Mouse (Mus musculus): Measurements from ENCODE around the gene Mettl21a. TPM values are rescaled to one million over a fixed set of nuclear protein-coding genes. Genes with fewer than 3 reads are reported as not detected.

Gene Mettl21a
- total RNA-seq (2021) (1 to 10 TPM; 7.0 to 8.2 TPM), polyA plus RNA-seq (2012; rRNA removed) (5.0 and 8.0 TPM in 2 replicates)
- long read RNA-seq, transcript Mettl21a-202 (4 exons, 2,030 nt): major isoform, 5 of 6 reads
- long read RNA-seq, partial matches to known transcripts: 0 of 6 reads
- long read RNA-seq, other reads (novel, unspliced or antisense): 1 of 6 reads

DNA sequence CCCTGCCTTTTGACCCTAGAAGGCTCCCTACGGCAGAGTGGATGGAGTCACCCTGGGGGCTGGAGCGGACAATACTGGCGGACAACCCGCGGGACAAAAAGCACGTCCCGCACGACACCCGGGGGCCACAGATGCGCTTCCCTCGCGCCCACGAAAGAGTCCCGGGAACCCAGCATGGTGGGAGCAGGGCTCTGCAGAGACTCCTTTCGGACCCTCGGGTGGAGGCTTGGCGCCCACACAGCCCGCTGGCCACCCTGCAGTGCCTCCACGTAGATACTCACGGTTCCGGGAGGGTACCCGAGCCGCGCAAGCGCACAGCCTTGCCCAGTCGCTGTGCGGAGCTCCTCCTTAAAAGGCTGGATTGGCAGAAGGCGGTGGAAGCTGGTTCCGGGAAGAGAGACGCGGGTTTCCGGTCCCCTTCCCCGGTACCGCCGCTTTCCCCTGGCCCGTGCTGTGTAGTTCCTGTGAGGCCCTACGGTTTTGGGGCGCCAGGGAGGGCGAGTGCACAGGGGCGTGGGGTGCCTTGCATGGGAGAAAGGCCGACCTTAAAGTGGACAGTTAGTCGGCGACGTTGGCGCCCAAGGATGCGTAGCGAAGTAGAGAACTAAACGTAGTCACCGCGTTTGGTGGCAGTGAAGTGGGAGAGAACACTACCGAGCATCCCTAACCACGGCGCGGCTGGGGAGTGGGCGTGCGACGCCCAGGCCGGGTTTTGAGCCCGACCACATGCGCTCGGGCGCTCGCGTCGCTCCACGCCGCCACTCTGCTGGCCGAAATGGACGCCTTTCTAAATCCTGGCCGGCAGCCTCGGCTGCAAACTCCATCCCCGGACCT is at the start of gene Mettl21a:
Gene Mettl21a, minus strand, starts transcription at position 362 of the 834 bp plus-strand sequence.
- Histone ChIP-seq H3K36me3 (ENCODE audit: control insufficient read depth, insufficient read depth, low read length) (no peaks in the 10 kb centered on the region), H3K27me3 (ENCODE audit: control insufficient read depth, insufficient read depth, low read length) (no peaks in the 10 kb centered on the region), H3K4me3 (peak within 1 kb of the TSS; percentile 81), H3K9ac (ENCODE audit: low read depth, low read length) (peak within 1 kb of the TSS; percentile 86), H3K27ac (peak within 1 kb of the TSS; percentile 97), H3K79me2 (replicated peaks; ENCODE audit: control insufficient read depth, insufficient read depth, low read length) (no peaks in the 10 kb centered on the region), H3K4me1 (ENCODE audit: control insufficient read depth, insufficient read depth, low read length) (peaks cover 1% of the 10 kb centered on the region; the same call in 1 of the 2 replicates)
- under 1% methylated on average over 72 of the region's 72 CpGs for WGBS
- peak; percentile 91 to 94 for DNase-seq
- intact Hi-C loops (cut with DNase I): loop anchor here (1.0 to 5.0 kb wide), 5 partner anchors 75 to 370 kb away; partner anchors contain the start of genes Ccnyl1 and Creb1
- TF ChIP-seq POLR2A (IDR thresholded peaks at IDR 0.05; ENCODE audit: insufficient read depth, low read depth, low read length) (peak; percentile 92), EP300 (IDR thresholded peaks at IDR 0.05; ENCODE audit: insufficient read depth, low read depth, low read length) (0 out of 2 replicates have a peak, but pooled peaks have one; percentile 7), CTCF (IDR thresholded peaks at IDR 0.05) (no peak)

DNA sequence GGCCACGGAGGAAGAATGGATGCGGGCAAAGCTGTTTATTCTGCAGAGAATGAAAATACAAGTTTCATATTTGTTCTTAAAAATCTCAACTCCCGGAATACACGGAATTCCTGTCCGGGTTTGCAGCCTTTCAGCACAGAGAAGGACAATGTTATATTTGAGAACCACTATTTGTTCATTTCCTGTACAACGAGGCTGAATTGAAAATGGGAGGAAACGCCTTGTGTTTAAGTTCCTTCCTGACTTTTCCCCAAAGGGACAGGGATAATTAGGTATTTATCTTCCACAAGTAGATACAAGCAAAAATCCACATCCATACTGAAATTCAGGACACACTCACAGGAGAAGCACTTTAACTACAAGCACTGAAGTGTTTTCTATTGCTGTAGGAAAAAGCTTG is 41.8 kb upstream of the Mettl21a start:
- intact Hi-C loops (cut with DNase I): loop anchor here (2.0 to 5.0 kb wide), 2 partner anchors 32 to 37 kb away; partner anchors contain the start of gene Ccnyl1
- 30% methylated on average over 7 of the region's 7 CpGs for WGBS
- H3K27ac ChIP-seq: peak overlapping the region; percentile 60
- DNase-seq: peak in 1 of 2 experiments; percentile 8
- H3K36me3 ChIP-seq (ENCODE audit: control insufficient read depth, insufficient read depth, low read length): no peaks in the 10 kb centered on the region
- TF ChIP-seq POLR2A (IDR thresholded peaks at IDR 0.05; ENCODE audit: insufficient read depth, low read depth, low read length): no peak
- peak overlapping the region; percentile 34; the same call in 1 of the 2 replicates for H3K4me3 ChIP-seq
- peak overlapping the region; percentile 38 for H3K9ac ChIP-seq (ENCODE audit: low read depth, low read length)
- H3K27me3 ChIP-seq (ENCODE audit: control insufficient read depth, insufficient read depth, low read length): no peaks in the 10 kb centered on the region
- no peaks in the 10 kb centered on the region for H3K79me2 ChIP-seq (replicated peaks; ENCODE audit: control insufficient read depth, insufficient read depth, low read length)
- peaks cover 1% of the 10 kb centered on the region for H3K4me1 ChIP-seq (ENCODE audit: control insufficient read depth, insufficient read depth, low read length)

DNA sequence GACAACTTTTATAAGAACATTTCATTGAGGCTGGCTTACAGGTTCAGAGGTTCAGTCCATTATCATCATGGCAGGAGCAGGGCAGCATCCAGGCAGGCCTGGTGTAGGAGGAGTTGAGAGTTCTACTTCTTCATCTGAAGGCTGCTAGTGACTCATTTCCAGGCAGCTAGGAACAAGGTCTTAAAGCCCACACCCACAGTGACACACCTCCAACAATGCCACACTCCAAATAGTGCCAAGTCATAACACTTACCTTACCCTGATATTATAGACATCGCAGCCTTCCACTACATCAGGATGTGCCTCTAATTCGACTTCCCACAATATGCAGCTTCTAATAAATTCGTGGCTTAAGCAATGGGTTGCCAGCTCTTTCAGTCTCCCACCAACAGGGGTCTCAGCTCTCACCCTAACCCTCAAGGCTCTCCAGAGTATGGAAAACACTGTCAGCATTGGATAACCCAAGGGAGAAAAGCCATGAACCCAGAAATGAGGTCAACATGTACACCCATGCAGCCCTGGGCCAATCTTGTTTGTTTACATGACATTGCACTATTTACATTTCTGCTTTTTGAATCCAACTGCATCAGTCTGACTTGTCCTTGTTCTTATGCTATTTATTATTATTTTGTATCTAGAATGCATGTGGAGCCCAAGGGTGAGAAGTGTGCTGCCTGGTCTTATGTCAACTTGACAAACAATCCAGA is 39.5 kb upstream of the Mettl21a start:
- Histone ChIP-seq H3K36me3 (ENCODE audit: control insufficient read depth, insufficient read depth, low read length) (no peaks in the 10 kb centered on the region), H3K4me1 (ENCODE audit: control insufficient read depth, insufficient read depth, low read length) (peaks cover 1% of the 10 kb centered on the region), H3K27ac (no peak overlapping the region), H3K9ac (ENCODE audit: low read depth, low read length) (no peak overlapping the region), H3K27me3 (ENCODE audit: control insufficient read depth, insufficient read depth, low read length) (no peaks in the 10 kb centered on the region), H3K4me3 (no peak overlapping the region), H3K79me2 (replicated peaks; ENCODE audit: control insufficient read depth, insufficient read depth, low read length) (no peaks in the 10 kb centered on the region)
- TF ChIP-seq CTCF (IDR thresholded peaks at IDR 0.05): no peak
- no peak for TF ChIP-seq POLR2A (IDR thresholded peaks at IDR 0.05; ENCODE audit: insufficient read depth, low read depth, low read length)
- no peak for TF ChIP-seq EP300 (IDR thresholded peaks at IDR 0.05; ENCODE audit: insufficient read depth, low read depth, low read length)
- 79% methylated on average over 3 of the region's 3 CpGs for WGBS
- intact Hi-C loops (cut with DNase I): loop anchor here (5.0 kb wide), 1 partner anchor 34 kb away; no protein-coding TSS in a partner anchor
- no peak for DNase-seq

DNA sequence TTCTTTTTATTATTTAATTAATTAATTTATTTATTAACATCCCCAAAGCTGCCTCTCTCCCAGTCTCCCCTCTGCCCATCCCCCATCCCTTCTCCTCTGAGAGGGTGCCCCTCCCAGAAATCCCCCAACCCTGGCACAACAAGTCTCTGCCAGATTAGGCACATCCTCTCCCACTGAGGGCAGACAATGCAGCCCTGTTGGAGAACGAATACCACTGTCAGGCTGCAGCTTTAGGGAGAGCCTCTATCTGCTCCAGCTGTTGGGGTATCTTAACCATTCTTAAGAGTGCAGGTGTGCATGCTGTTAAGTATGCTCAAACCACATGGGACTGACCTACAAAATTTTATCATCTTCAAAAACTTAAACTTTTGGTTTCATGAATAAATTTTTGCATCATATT is 38.4 kb upstream of the Mettl21a start:
- Histone ChIP-seq H3K27me3 (ENCODE audit: control insufficient read depth, insufficient read depth, low read length) (no peaks in the 10 kb centered on the region), H3K36me3 (ENCODE audit: control insufficient read depth, insufficient read depth, low read length) (no peaks in the 10 kb centered on the region), H3K4me3 (no peak overlapping the region), H3K4me1 (ENCODE audit: control insufficient read depth, insufficient read depth, low read length) (peaks cover 1% of the 10 kb centered on the region), H3K27ac (no peak overlapping the region), H3K9ac (ENCODE audit: low read depth, low read length) (no peak overlapping the region), H3K79me2 (replicated peaks; ENCODE audit: control insufficient read depth, insufficient read depth, low read length) (no peaks in the 10 kb centered on the region)
- WGBS: 58% methylated on average over 1 of the region's 1 CpGs
- DNase-seq: no peak
- TF ChIP-seq EP300 (IDR thresholded peaks at IDR 0.05; ENCODE audit: insufficient read depth, low read depth, low read length) (no peak), CTCF (IDR thresholded peaks at IDR 0.05) (no peak), POLR2A (IDR thresholded peaks at IDR 0.05; ENCODE audit: insufficient read depth, low read depth, low read length) (no peak)
- intact Hi-C loops (cut with DNase I): loop anchor here (5.0 kb wide), 1 partner anchor 33 kb away; no protein-coding TSS in a partner anchor

DNA sequence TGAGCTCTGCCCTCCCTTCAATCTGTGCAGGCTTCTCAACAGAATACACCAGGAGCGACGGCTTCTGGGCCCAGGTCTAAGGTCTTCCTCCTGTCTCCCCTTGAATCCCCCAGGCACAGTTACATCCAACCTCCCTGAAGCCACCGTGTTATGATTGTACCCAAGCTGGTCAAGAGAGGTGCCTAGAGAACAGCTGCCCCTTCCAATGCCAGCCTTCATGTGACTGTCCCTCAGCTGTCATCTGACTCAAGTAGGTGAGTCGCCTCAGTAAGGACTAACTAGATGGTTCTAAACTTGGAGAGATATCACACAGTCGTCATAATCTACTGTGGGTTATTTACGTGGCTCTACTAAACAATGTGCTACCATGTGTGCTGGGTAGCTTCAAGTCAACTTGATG is 36.7 kb upstream of the Mettl21a start:
- 86% methylated on average over 6 of the region's 6 CpGs for WGBS
- Histone ChIP-seq H3K27ac (no peak overlapping the region), H3K36me3 (ENCODE audit: control insufficient read depth, insufficient read depth, low read length) (no peaks in the 10 kb centered on the region), H3K4me1 (ENCODE audit: control insufficient read depth, insufficient read depth, low read length) (no peaks in the 10 kb centered on the region; the same call in 1 of the 2 replicates), H3K9ac (ENCODE audit: low read depth, low read length) (no peak overlapping the region), H3K79me2 (replicated peaks; ENCODE audit: control insufficient read depth, insufficient read depth, low read length) (no peaks in the 10 kb centered on the region), H3K4me3 (no peak overlapping the region), H3K27me3 (ENCODE audit: control insufficient read depth, insufficient read depth, low read length) (no peaks in the 10 kb centered on the region; the same call in 1 of the 2 replicates)
- intact Hi-C loops (cut with DNase I): no loop called here
- TF ChIP-seq EP300 (IDR thresholded peaks at IDR 0.05; ENCODE audit: insufficient read depth, low read depth, low read length): no peak
- no peak for TF ChIP-seq POLR2A (IDR thresholded peaks at IDR 0.05; ENCODE audit: insufficient read depth, low read depth, low read length)
- no peak for TF ChIP-seq CTCF (IDR thresholded peaks at IDR 0.05)
- DNase-seq: no peak
